Mouse (Mus musculus) lung, adult 2 months (tissue): ENCODE measurements around the gene Matn3.

Experiments
- CTCF ChIP-seq: fragments of 200-500 bp; IDR thresholded peaks from 2 replicates; pipeline ENCODE4 v1.5.1; 2011; ENCODE audit warnings: mild to moderate bottlenecking, low read length, control low read depth; ENCODE audit not compliant: insufficient read depth
- POLR2A ChIP-seq: fragments of 200-500 bp; IDR thresholded peaks from 2 replicates; pipeline ENCODE4 v1.6.1; 2011; ENCODE audit warnings: low read depth, mild to moderate bottlenecking, control low read depth, low read length, borderline replicate concordance; ENCODE audit errors: extremely low read depth

- TF ChIP-seq CTCF (no peak), POLR2A (no peak)
Measured at GRCm38 (mm10) chr12:9016376-9016775, 68.6 kb downstream of the Matn3 start.
